ENCODE assay signal across 9 mouse cellular contexts in the genomic region with DNA sequence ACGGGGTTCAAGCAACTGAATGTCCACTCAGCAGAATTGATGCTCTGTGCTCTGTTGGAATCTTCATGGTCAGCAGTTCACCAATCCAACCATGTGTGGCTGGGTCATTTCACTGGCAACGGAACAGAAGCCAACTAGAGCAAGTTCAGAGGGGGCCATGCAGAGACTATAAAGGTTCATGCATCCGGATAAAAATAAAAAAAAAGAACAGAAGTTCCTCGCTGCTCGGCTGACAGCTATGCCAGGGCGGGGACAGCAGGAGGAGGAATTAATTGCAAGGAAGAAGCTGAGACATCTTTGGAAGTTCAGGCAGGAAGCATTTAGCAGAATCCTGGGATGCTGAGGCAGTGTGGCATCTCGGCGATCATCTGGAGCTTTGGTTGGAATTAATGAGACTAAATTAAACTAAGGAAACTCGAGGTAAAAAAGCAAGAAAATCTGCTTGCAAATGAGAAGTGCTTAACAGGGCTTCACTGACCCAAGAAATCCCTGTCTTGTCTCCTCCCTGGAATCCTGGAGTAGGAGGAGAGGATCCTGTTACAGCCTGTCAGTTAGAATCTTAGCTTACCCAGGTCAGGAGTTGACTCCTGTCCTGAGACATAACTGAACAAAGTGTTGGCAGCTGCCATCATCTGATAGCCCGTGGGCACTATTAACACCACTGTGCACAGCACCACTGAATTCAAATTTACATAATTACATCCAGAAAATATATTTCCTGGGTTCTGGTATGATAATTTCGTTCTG.
DNase-seq lines count a peak whose midpoint lies in the region; ATAC-seq lines count a peak whose summit lies in the region.
"Had no signal": no experiment of that assay in that cellular context is flagged by ENCODE, and none has a peak within 500 bp of the region (broad histone marks: within the 10 kb centered on the region; RNA-seq: fewer than 3 reads in every experiment).

No protein-coding gene starts in this region.

- no peak for DNase-seq in frontal cortex, postnatal 25 days (ENCODE audit: low spot score in 2 of 2)
- peak; percentile 40 for DNase-seq in embryonic facial prominence, embryonic 11.5 days (ENCODE audit: low spot score)
- DNase-seq in midbrain, embryonic 14.5 days, result peak; percentile 68
- DNase-seq in spleen, postnatal 4 days (ENCODE audit: low spot score in 2 of 2), result no peak
- no peak for DNase-seq in urinary bladder, adult 18-20 months (ENCODE audit: low spot score in 2 of 2)
- no peak for DNase-seq in testis, postnatal 10 days (ENCODE audit: low spot score)
- DNase-seq: lung, embryonic 14.5 days had no signal

- H3K36me3 ChIP-seq in embryonic facial prominence, embryonic 11.5 days (replicated peaks; ENCODE audit: control insufficient read depth, insufficient read depth, low read depth, low read length), result no peaks in the 10 kb centered on the region
- no peaks in the 10 kb centered on the region for H3K36me3 ChIP-seq in kidney, embryonic 15.5 days
- no peaks in the 10 kb centered on the region for H3K36me3 ChIP-seq in midbrain, embryonic 14.5 days (ENCODE audit: control insufficient read depth, insufficient read depth, low read length)

- no peak overlapping the region for H3K9ac ChIP-seq in embryonic facial prominence, embryonic 11.5 days (replicated peaks; ENCODE audit: low read length)
- H3K9ac ChIP-seq in kidney, embryonic 15.5 days, result no peak overlapping the region
- H3K9ac ChIP-seq in midbrain, embryonic 14.5 days (replicated peaks; ENCODE audit: low read length), result no peak overlapping the region
- H3K9ac ChIP-seq: lung, embryonic 14.5 days had no signal

- ATAC-seq in frontal cortex, adult (ENCODE audit: low TSS enrichment), result peak; percentile 66
- ATAC-seq in embryonic facial prominence, embryonic 11.5 days (replicated peaks; ENCODE audit: insufficient number of reproducible peaks, low FRiP score, low TSS enrichment, low read depth), result no peak
- peak; percentile 89 for ATAC-seq in kidney, embryonic 15.5 days (replicated peaks; ENCODE audit: low FRiP score)
- ATAC-seq in midbrain, embryonic 14.5 days (ENCODE audit: low FRiP score, low TSS enrichment), result peak; percentile 60; the same call in 1 of the 2 replicates

- H3K4me3 ChIP-seq in embryonic facial prominence, embryonic 11.5 days (ENCODE audit: low read depth, low read length), result no peak overlapping the region
- no peak overlapping the region for H3K4me3 ChIP-seq in kidney, embryonic 15.5 days (replicated peaks)
- no peak overlapping the region for H3K4me3 ChIP-seq in midbrain, embryonic 14.5 days (replicated peaks; ENCODE audit: low read depth, low read length)

- no peaks in the 10 kb centered on the region for H3K9me3 ChIP-seq in embryonic facial prominence, embryonic 11.5 days (replicated peaks; ENCODE audit: control insufficient read depth, low read length)
- no peaks in the 10 kb centered on the region for H3K9me3 ChIP-seq in kidney, embryonic 15.5 days (replicated peaks)
- no peaks in the 10 kb centered on the region for H3K9me3 ChIP-seq in midbrain, embryonic 14.5 days (ENCODE audit: control insufficient read depth, low read length)

- no peaks in the 10 kb centered on the region for H3K27me3 ChIP-seq in embryonic facial prominence, embryonic 11.5 days (ENCODE audit: control insufficient read depth, insufficient read depth, low read length)
- no peaks in the 10 kb centered on the region for H3K27me3 ChIP-seq in kidney, embryonic 15.5 days
- no peaks in the 10 kb centered on the region for H3K27me3 ChIP-seq in midbrain, embryonic 14.5 days (ENCODE audit: control insufficient read depth, insufficient read depth, low read length)

- H3K4me2 ChIP-seq in embryonic facial prominence, embryonic 11.5 days (ENCODE audit: low read depth, low read length), result no peak overlapping the region; the same call in 1 of the 2 replicates
- peak overlapping the region; percentile 31 for H3K4me2 ChIP-seq in kidney, embryonic 15.5 days
- H3K4me2 ChIP-seq in midbrain, embryonic 14.5 days (ENCODE audit: low read length), result peak overlapping the region; percentile 25
- H3K4me2 ChIP-seq: lung, embryonic 14.5 days had no signal

- no peaks in the 10 kb centered on the region for H3K4me1 ChIP-seq in embryonic facial prominence, embryonic 11.5 days (ENCODE audit: control insufficient read depth, insufficient read depth, low read length)
- peaks cover 5% of the 10 kb centered on the region for H3K4me1 ChIP-seq in kidney, embryonic 15.5 days
- H3K4me1 ChIP-seq in midbrain, embryonic 14.5 days (ENCODE audit: control insufficient read depth, insufficient read depth, low read length), result peaks cover 11% of the 10 kb centered on the region

- WGBS in embryonic facial prominence, embryonic 11.5 days, result 21% methylated on average over 11 of the region's 11 CpGs
- WGBS in kidney, embryonic 15.5 days, result 24% methylated on average over 11 of the region's 11 CpGs
- 16% methylated on average over 11 of the region's 11 CpGs for WGBS in midbrain, embryonic 14.5 days

- H3K27ac ChIP-seq in embryonic facial prominence, embryonic 11.5 days (replicated peaks; ENCODE audit: low read depth, low read length), result no peak overlapping the region
- peak overlapping the region; percentile 72 for H3K27ac ChIP-seq in kidney, embryonic 15.5 days
- H3K27ac ChIP-seq in midbrain, embryonic 14.5 days (replicated peaks; ENCODE audit: low read depth, low read length), result no peak overlapping the region; the same call in 1 of the 2 replicates

Comparison
In these comparisons a context has a peak if more than half of its experiments do, and no peak if none do; other contexts are left out.
1. DNase-seq: peak in embryonic facial prominence, embryonic 11.5 days (single experiment) and midbrain, embryonic 14.5 days (single experiment); none in frontal cortex, postnatal 25 days (0 of 2), spleen, postnatal 4 days (0 of 2), urinary bladder, adult 18-20 months (0 of 2) and testis, postnatal 10 days (single experiment).